Mouse (Mus musculus) hindbrain, embryonic 16.5 days (tissue): ENCODE results near the gene Gdpd3. TPM values are rescaled to one million over a fixed set of nuclear protein-coding genes. Genes with fewer than 3 reads are reported as not detected.

Experiments used
- ATAC-seq: fragments of 200-750 bp; cut with Nextera tagmentation; 2 replicates; pipeline ENCODE4 v1.8.0; 2017; ENCODE audit warnings: moderate TSS enrichment, moderate library complexity
- H3K27ac ChIP-seq: fragments of 300-500 bp; sonication (generic); 2 replicates; pipeline ENCODE4 v1.5.1; 2014; ENCODE audit warnings: low read depth, mild to moderate bottlenecking, control low read depth, low read length, moderate library complexity
- H3K27me3 ChIP-seq: fragments of 300-500 bp; sonication (generic); replicated peaks from 2 replicates; pipeline ENCODE4 v1.6.1; 2014; ENCODE audit warnings: low read length; ENCODE audit not compliant: control insufficient read depth, insufficient read depth
- H3K36me3 ChIP-seq: fragments of 300-500 bp; sonication (generic); 2 replicates; pipeline ENCODE4 v1.6.1; 2014; ENCODE audit warnings: mild to moderate bottlenecking, low read length, moderate library complexity, mixed read lengths; ENCODE audit not compliant: control insufficient read depth, insufficient read depth
- H3K4me1 ChIP-seq: fragments of 300-500 bp; sonication (generic); 2 replicates; pipeline ENCODE4 v1.6.1; 2014; ENCODE audit warnings: low read depth, low read length; ENCODE audit not compliant: control insufficient read depth, insufficient read depth
- H3K4me2 ChIP-seq: fragments of 300-500 bp; sonication (generic); 2 replicates; pipeline ENCODE4 v1.6.1; 2014; ENCODE audit warnings: mild to moderate bottlenecking, low read length, control low read depth, moderate library complexity
- H3K4me3 ChIP-seq: fragments of 300-500 bp; sonication (generic); 2 replicates; pipeline ENCODE4 v1.5.1; 2014; ENCODE audit warnings: mild to moderate bottlenecking, low read length, control low read depth, moderate library complexity
- H3K9ac ChIP-seq: fragments of 300-500 bp; sonication (generic); 2 replicates; pipeline ENCODE4 v1.6.1; 2014; ENCODE audit warnings: low read depth, mild to moderate bottlenecking, control low read depth, low read length, moderate library complexity
- H3K9me3 ChIP-seq: fragments of 300-500 bp; sonication (generic); 2 replicates; pipeline ENCODE4 v1.6.1; 2014; ENCODE audit warnings: mild to moderate bottlenecking, low read length, moderate library complexity; ENCODE audit not compliant: control insufficient read depth
- WGBS: fragments of 180-500 bp; shearing (Covaris S2); extraction: QIAGEN DNeasy Blood & Tissue Kit; methylation state at CpG from one replicate; pipeline ENCODE4 v1.1.7; 2014; 5-methylcytosine and 5-hydroxymethylcytosine counted together
- polyA plus RNA-seq: library from polyadenylated mRNA; unstranded; fragments of >200 nt; fragmentation: Nextera tagmentation; extraction: Ambion mirVana; gene quantifications from 2 replicates; pipeline ENCODE4 v1.2.1, GENCODE M21; 2015

The Gdpd3 gene
- polyA plus RNA-seq, 1 experiment from 2014 or later, result 1.5 TPM

- Histone ChIP-seq H3K4me1 (peaks cover 27% of the 10 kb centered on the region), H3K27me3 (no peaks in the 10 kb centered on the region), H3K4me3 (no peak overlapping the region), H3K4me2 (no peak overlapping the region), H3K9ac (no peak overlapping the region), H3K9me3 (no peaks in the 10 kb centered on the region), H3K27ac (no peak overlapping the region), H3K36me3 (no peaks in the 10 kb centered on the region)
- ATAC-seq, result no peak
- WGBS, result 57% methylated on average over 7 of the region's 7 CpGs
Measured at GRCm38 (mm10) chr7:126758539-126758938, 7.6 kb upstream of the Gdpd3 start.

DNA sequence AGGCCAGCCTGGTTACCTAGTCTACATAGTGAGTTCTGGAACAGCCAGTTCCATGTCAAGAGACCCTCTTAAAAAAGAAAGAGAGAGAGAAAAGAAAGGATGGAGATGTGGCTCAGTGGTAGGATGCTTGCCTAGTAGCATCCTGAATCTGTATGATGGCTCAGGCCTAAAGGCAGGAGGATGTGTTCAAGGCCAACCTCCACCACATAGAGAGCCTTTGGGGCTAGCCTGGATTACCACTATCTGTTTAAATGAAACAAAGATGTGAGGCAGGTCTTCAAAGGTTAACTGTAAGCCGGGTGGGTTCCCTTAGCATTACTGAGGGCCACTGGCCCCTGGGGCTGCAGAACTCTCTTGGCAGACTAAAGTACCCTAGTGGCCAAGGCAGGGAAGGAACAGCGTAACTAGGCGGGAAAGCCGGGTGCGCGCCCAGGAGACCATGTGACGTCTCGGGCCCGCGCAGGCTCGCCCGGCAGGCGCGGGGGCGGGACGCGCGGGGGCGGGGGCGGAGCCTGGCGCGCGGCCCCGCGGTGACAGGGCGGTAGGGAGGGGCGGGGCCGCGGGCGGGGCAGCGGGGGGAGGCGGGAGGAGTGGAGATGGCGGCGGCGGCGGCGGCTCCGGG, 7.0 kb upstream of the Gdpd3 start, which contains the start of gene Mapk3:
TSS of gene Mapk3 (plus strand) at position 552 of the 622 bp plus-strand sequence.
- peak; percentile 53 for ATAC-seq
- no peaks in the 10 kb centered on the region for H3K9me3 ChIP-seq
- H3K36me3 ChIP-seq, result peaks cover under 1% of the 10 kb centered on the region
- WGBS, result 0% methylated on average over 9 of the region's 38 CpGs
- peak within 1 kb of the TSS; percentile 83 for H3K9ac ChIP-seq
- peaks cover 27% of the 10 kb centered on the region for H3K4me1 ChIP-seq
- H3K27ac ChIP-seq, result peak within 1 kb of the TSS; percentile 88
- no peaks in the 10 kb centered on the region for H3K27me3 ChIP-seq
- H3K4me2 ChIP-seq, result peak within 1 kb of the TSS; percentile 69
- H3K4me3 ChIP-seq, result peak within 1 kb of the TSS; percentile 64

DNA sequence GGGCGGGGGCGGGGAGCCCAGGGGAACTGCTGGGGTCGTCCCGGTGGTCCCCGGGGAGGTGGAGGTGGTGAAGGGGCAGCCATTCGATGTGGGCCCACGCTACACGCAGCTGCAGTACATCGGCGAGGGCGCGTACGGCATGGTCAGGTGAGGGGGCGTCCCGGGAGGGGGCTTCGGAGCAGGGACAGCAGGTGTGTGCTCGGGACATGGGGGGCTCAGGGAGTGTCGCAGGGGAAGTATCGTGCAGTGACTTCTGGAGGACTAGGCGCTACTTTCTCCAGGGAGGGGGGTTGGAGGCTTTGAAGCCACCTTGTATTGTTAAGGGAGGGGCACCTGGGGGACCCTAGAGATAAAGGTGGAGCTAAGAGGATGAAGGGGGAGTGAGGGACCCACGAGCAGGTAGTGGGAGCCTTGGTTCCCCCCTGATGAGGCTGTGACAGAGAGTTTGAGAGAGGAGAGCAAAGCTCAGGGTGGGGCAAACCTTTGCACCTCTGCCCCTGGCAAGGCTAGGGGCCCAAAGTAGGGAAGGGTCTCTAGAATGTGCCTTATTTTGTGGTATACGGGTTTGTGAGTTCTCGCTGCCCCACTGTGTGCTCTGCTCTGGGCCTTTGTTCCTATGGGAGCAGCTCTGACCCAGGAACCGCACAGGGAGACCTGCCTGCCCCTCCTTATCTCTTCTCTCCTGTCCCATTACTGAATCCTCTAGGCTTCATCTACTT, 6.3 kb upstream of the Gdpd3 start:
- Histone ChIP-seq H3K36me3 (peaks cover 7% of the 10 kb centered on the region), H3K4me1 (peaks cover 24% of the 10 kb centered on the region), H3K27ac (peak overlapping the region; percentile 88), H3K9me3 (no peaks in the 10 kb centered on the region), H3K4me3 (peak overlapping the region; percentile 64), H3K9ac (peak overlapping the region; percentile 83), H3K27me3 (no peaks in the 10 kb centered on the region), H3K4me2 (peak overlapping the region; percentile 69)
- peak; percentile 49 for ATAC-seq
- WGBS, result under 1% methylated on average over 22 of the region's 24 CpGs

DNA sequence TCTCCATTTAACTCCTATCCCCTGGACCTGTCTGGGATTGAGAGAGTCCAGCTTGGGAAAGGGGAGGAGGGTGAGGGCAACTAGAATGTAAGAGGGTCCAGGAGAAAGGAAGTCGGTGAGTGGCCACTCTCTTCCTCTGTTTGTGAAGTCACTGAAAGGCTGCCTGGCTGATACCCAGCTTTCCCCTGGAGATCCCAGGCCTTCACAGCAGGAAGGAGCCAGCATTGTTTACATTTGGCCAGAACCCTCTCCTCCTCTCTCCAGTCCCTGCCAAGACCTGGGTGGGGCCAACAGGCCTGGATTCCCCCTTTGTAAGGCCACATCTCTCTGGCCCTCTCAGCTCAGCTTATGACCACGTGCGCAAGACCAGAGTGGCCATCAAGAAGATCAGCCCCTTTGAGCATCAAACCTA, 5.7 kb upstream of the Gdpd3 start:
- H3K4me1 ChIP-seq, result peaks cover 21% of the 10 kb centered on the region
- 15% methylated on average over 3 of the region's 3 CpGs for WGBS
- peaks cover 8% of the 10 kb centered on the region for H3K36me3 ChIP-seq
- H3K4me2 ChIP-seq, result peak overlapping the region; percentile 69
- peak overlapping the region; percentile 64 for H3K4me3 ChIP-seq
- ATAC-seq, result peak; percentile 53
- H3K27ac ChIP-seq, result peak overlapping the region; percentile 88
- H3K27me3 ChIP-seq, result no peaks in the 10 kb centered on the region
- no peaks in the 10 kb centered on the region for H3K9me3 ChIP-seq
- H3K9ac ChIP-seq, result peak overlapping the region; percentile 83

- H3K4me3 ChIP-seq, result peak overlapping the region; percentile 64
- H3K27me3 ChIP-seq, result no peaks in the 10 kb centered on the region
- ATAC-seq, result no peak
- H3K4me2 ChIP-seq, result peak overlapping the region; percentile 69
- 56% methylated on average over 4 of the region's 4 CpGs for WGBS
- peaks cover 10% of the 10 kb centered on the region for H3K36me3 ChIP-seq
- peak overlapping the region; percentile 88 for H3K27ac ChIP-seq
- no peaks in the 10 kb centered on the region for H3K9me3 ChIP-seq
- H3K4me1 ChIP-seq, result peaks cover 21% of the 10 kb centered on the region
- H3K9ac ChIP-seq, result peak overlapping the region; percentile 83; the same call in 1 of the 2 replicates
Measured at GRCm38 (mm10) chr7:126760956-126761355, 5.2 kb upstream of the Gdpd3 start.

- H3K27ac ChIP-seq, result no peak overlapping the region
- no peak for ATAC-seq
- 0 out of 2 replicates have a peak overlapping the region, but pooled peaks have one; percentile 83 for H3K9ac ChIP-seq
- no peaks in the 10 kb centered on the region for H3K27me3 ChIP-seq
- peaks cover 15% of the 10 kb centered on the region for H3K36me3 ChIP-seq
- H3K4me2 ChIP-seq, result peak overlapping the region; percentile 69; the same call in 1 of the 2 replicates
- H3K4me3 ChIP-seq, result no peak overlapping the region; the same call in 1 of the 2 replicates
- no peaks in the 10 kb centered on the region for H3K9me3 ChIP-seq
- H3K4me1 ChIP-seq, result peaks cover 21% of the 10 kb centered on the region
- WGBS, result 75% methylated on average over 6 of the region's 6 CpGs
Measured at GRCm38 (mm10) chr7:126761529-126762067, 4.5 kb upstream of the Gdpd3 start.

DNA sequence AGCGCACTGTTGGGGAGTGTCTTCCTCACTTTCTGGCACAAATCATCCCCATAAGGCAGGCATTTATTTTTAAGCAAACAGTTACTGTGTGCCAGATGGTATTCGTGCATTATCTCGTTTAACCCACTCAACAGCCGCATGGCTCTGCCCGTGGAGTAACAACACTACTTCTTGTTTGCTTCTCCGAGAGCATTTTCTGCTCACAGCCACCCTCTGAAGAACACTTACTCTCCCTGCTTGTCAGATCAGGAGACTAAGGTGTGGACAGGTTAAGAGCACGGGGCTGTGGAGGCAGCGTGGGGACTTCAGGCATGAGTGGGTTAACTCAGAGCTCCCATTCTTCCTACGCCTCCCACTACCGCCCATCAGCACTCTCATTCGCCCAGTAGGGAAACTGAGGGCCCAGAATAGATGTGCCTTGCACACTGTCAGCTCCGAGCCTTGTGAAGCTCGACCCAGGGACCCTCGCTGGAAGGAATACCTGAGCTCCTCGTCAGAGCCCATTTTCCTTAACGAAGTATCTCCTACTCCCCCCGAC, 3.6 kb upstream of the Gdpd3 start:
- H3K27me3 ChIP-seq, result no peaks in the 10 kb centered on the region
- peak overlapping the region; percentile 35; the same call in 1 of the 2 replicates for H3K9ac ChIP-seq
- peak overlapping the region; percentile 11 for H3K4me3 ChIP-seq
- ATAC-seq, result no peak
- H3K36me3 ChIP-seq, result peaks cover 20% of the 10 kb centered on the region
- 63% methylated on average over 17 of the region's 17 CpGs for WGBS
- peak overlapping the region; percentile 7 for H3K4me2 ChIP-seq
- peaks cover 21% of the 10 kb centered on the region for H3K4me1 ChIP-seq
- 0 out of 2 replicates have a peak overlapping the region, but pooled peaks have one; percentile 27 for H3K27ac ChIP-seq
- H3K9me3 ChIP-seq, result no peaks in the 10 kb centered on the region

DNA sequence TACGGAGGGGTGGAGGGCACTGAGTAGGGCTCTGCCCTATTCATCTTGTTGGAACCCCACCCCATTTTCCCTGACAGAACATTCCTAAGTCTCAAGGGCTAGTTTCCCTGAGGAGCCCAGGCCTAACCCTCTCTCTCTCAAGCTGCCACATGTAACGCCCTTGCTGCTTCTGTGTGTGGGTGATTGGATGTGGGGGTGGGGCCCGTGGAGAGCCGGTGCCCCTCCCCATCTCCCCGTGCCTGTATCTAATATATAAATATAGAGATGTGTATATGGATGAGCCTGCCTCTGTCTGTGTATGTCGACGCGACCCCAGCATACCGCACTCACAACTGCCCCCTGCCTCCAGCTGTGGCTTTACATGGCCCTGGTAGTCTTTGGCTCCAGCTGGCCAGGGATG, 594 bp upstream of the Gdpd3 start:
- Histone ChIP-seq H3K36me3 (peaks cover 27% of the 10 kb centered on the region), H3K9ac (no peak overlapping the region), H3K9me3 (no peaks in the 10 kb centered on the region), H3K27ac (no peak overlapping the region), H3K4me2 (no peak overlapping the region), H3K27me3 (no peaks in the 10 kb centered on the region), H3K4me1 (peaks cover 17% of the 10 kb centered on the region), H3K4me3 (no peak overlapping the region)
- no peak for ATAC-seq
- WGBS, result 87% methylated on average over 9 of the region's 9 CpGs

DNA sequence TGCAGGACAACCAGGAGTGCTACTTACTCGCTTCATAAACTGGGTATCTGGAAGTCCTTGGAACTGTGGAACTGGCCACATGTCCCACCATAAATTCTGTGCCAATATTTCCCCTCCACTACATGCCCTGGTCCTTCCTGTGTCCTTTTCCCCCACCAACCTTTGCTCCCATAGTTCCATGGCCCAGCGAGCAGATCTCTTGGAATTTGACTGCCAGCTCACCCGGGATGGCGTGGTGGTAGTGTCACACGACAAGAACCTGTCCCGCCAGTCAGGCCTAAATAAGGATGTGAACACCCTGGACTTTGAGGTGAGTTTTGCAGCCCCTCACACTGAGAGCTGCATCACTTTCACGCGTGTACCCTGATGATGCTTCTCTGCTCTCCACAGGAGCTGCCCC, 867 bp downstream of the Gdpd3 start:
- Histone ChIP-seq H3K27ac (no peak overlapping the region), H3K4me3 (no peak overlapping the region), H3K4me2 (no peak overlapping the region), H3K4me1 (peaks cover 3% of the 10 kb centered on the region), H3K9ac (no peak overlapping the region), H3K9me3 (no peaks in the 10 kb centered on the region), H3K27me3 (no peaks in the 10 kb centered on the region), H3K36me3 (peaks cover 27% of the 10 kb centered on the region)
- WGBS, result 94% methylated on average over 8 of the region's 8 CpGs
- no peak for ATAC-seq
